Mouse (Mus musculus) myocyte (in vitro differentiated cells): ENCODE data around the gene Gm7029. TPM values are rescaled to one million over a fixed set of nuclear protein-coding genes. Genes with fewer than 3 reads are reported as not detected.

ENCODE experiments used
- H3K27me3 ChIP-seq: one replicate; pipeline ENCODE4 v1.6.1; 2011; ENCODE audit not compliant: control insufficient read depth, insufficient read depth, insufficient read length
- H3K36me3 ChIP-seq: one replicate; pipeline ENCODE4 v1.6.1; 2011; ENCODE audit not compliant: control insufficient read depth, insufficient read depth
- H3K4me2 ChIP-seq: one replicate; pipeline ENCODE4 v1.6.1; 2011; ENCODE audit warnings: low read depth, control low read depth
- H3K4me3 ChIP-seq: one replicate; pipeline ENCODE4 v1.5.1; 2011; ENCODE audit warnings: mild to moderate bottlenecking, control low read depth, moderate library complexity
- H3K79me2 ChIP-seq: one replicate; pipeline ENCODE4 v1.6.1; 2011; ENCODE audit not compliant: control insufficient read depth, insufficient read depth
- H3ac ChIP-seq: one replicate; pipeline ENCODE4 v1.6.1; 2011; ENCODE audit not compliant: control insufficient read depth, insufficient read length
- CEBPB ChIP-seq: IDR thresholded peaks from 2 replicates; pipeline ENCODE4 v1.6.1; 2011; ENCODE audit warnings: mild to moderate bottlenecking, moderate library complexity; ENCODE audit not compliant: poor library complexity, insufficient read depth, severe bottlenecking
- E2F4 ChIP-seq: IDR thresholded peaks from one replicate; pipeline ENCODE4 v1.6.1; 2011; ENCODE audit warnings: mild to moderate bottlenecking, control low read depth, moderate library complexity; ENCODE audit not compliant: insufficient read depth
- MAX ChIP-seq: IDR thresholded peaks from one replicate; pipeline ENCODE4 v1.6.1; 2011; ENCODE audit warnings: low read depth, mild to moderate bottlenecking, control low read depth
- MYOD1 ChIP-seq, 3 experiments: IDR thresholded peaks; one replicate each; pipeline ENCODE4 v1.6.1; 2011; ENCODE audit warnings: control low read depth in 2 of 3, low read depth in 2 of 3, mild to moderate bottlenecking in 2 of 3, moderate library complexity in 1 of 3; ENCODE audit not compliant: insufficient read length in 2 of 3, control insufficient read depth in 1 of 3
- MYOG ChIP-seq, 3 experiments: IDR thresholded peaks; one replicate each; pipeline ENCODE4 v1.6.1; 2011; ENCODE audit warnings: control low read depth in 2 of 3, low read depth in 2 of 3, mild to moderate bottlenecking in 2 of 3; ENCODE audit not compliant: insufficient read length in 2 of 3, control insufficient read depth in 1 of 3, insufficient read depth in 1 of 3
- POLR2A ChIP-seq: IDR thresholded peaks from one replicate; pipeline ENCODE4 v1.6.1; 2011; ENCODE audit warnings: low read depth, mild to moderate bottlenecking, control low read depth, moderate library complexity; ENCODE audit not compliant: insufficient read length
- POLR2AphosphoS2 ChIP-seq: IDR thresholded peaks from one replicate; pipeline ENCODE4 v1.6.1; 2011; ENCODE audit warnings: low read depth, control low read depth; ENCODE audit not compliant: insufficient read length
- REST ChIP-seq: IDR thresholded peaks from one replicate; pipeline ENCODE4 v1.6.1; 2011; ENCODE audit warnings: mild to moderate bottlenecking, control low read depth, moderate library complexity; ENCODE audit not compliant: insufficient read depth, insufficient read length
- SRF ChIP-seq: IDR thresholded peaks from one replicate; pipeline ENCODE4 v1.6.1; 2011; ENCODE audit warnings: low read depth; ENCODE audit not compliant: control insufficient read depth, insufficient read length
- TCF12 ChIP-seq: IDR thresholded peaks from one replicate; pipeline ENCODE4 v1.6.1; 2011; ENCODE audit warnings: mild to moderate bottlenecking, control low read depth; ENCODE audit not compliant: poor library complexity, insufficient read depth, severe bottlenecking
- TCF3 ChIP-seq: IDR thresholded peaks from one replicate; pipeline ENCODE4 v1.6.1; 2011; ENCODE audit warnings: low read depth, control low read depth; ENCODE audit not compliant: insufficient read length
- polyA plus RNA-seq: library from polyadenylated mRNA; unstranded; fragments of >200 nt; fragmentation: generic; extraction: Trizol; gene quantifications from one replicate; pipeline ENCODE4 v1.2.1, GENCODE M21; 2012; ENCODE audit warnings: missing spikeins

Gm7029 gene
- polyA plus RNA-seq, 1 experiment, result not detected

GRCm38 (mm10) chr17:33909077-33909868 is 35.6 kb downstream of the Gm7029 start, which contains the start of gene Daxx:
Daxx (plus strand) TSS chr17:33909414.
- Histone ChIP-seq H3K4me2 (peak within 1 kb of the TSS; percentile 98), H3K79me2 (peaks cover 13% of the 10 kb centered on the region)
- TF ChIP-seq POLR2A, result peak; percentile 58
- no peak for TF ChIP-seq MAX
- peak; percentile 34 for TF ChIP-seq POLR2AphosphoS2

GRCm38 (mm10) chr17:33909869-33910250 is 36.2 kb downstream of the Gm7029 start:
- H3K4me3 ChIP-seq, result peak overlapping the region; percentile 85
- H3K4me2 ChIP-seq, result peak overlapping the region; percentile 92
- peaks cover 13% of the 10 kb centered on the region for H3K79me2 ChIP-seq

More at GRCm38 (mm10) chr17:33909077-33909868, 35.6 kb downstream of the Gm7029 start, which contains the start of gene Daxx:
- peak within 1 kb of the TSS; percentile 85 for H3K4me3 ChIP-seq
- peaks cover 11% of the 10 kb centered on the region for H3K36me3 ChIP-seq
- peak within 1 kb of the TSS; percentile 44 for H3ac ChIP-seq
- no peaks in the 10 kb centered on the region for H3K27me3 ChIP-seq

GRCm38 (mm10) chr17:33910346-33911051 is 36.9 kb downstream of the Gm7029 start:
- Histone ChIP-seq H3K79me2 (peaks cover 13% of the 10 kb centered on the region), H3K36me3 (peaks cover 11% of the 10 kb centered on the region), H3K4me2 (peak overlapping the region; percentile 92), H3K27me3 (no peaks in the 10 kb centered on the region), H3ac (peak overlapping the region; percentile 44), H3K4me3 (peak overlapping the region; percentile 85)
- TF ChIP-seq TCF3 (no peak), SRF (no peak), TCF12 (no peak), CEBPB (no peak), MAX (no peak), MYOG (IDR thresholded peaks at IDR 0.05; ENCODE audit: control insufficient read depth in 1 of 3, insufficient read depth in 1 of 3, insufficient read length in 2 of 3, low read depth in 2 of 3) (no peak), POLR2AphosphoS2 (no peak)

More at GRCm38 (mm10) chr17:33909869-33910250, 36.2 kb downstream of the Gm7029 start:
- TF ChIP-seq TCF3, result no peak
- TF ChIP-seq POLR2AphosphoS2, result peak; percentile 46
- Histone ChIP-seq H3K27me3 (no peaks in the 10 kb centered on the region), H3ac (peak overlapping the region; percentile 44), H3K36me3 (peaks cover 11% of the 10 kb centered on the region)

GRCm38 (mm10) chr17:33911052-33911812 is 37.6 kb downstream of the Gm7029 start:
- TF ChIP-seq POLR2AphosphoS2 (no peak), TCF3 (no peak), REST (no peak)
- no peak overlapping the region for H3ac ChIP-seq
- no peak overlapping the region for H3K4me2 ChIP-seq
- H3K36me3 ChIP-seq, result peaks cover 11% of the 10 kb centered on the region
- H3K27me3 ChIP-seq, result no peaks in the 10 kb centered on the region
- peaks cover 13% of the 10 kb centered on the region for H3K79me2 ChIP-seq
- H3K4me3 ChIP-seq, result peak overlapping the region; percentile 85

- Histone ChIP-seq H3K4me3 (no peak overlapping the region), H3K36me3 (peaks cover 11% of the 10 kb centered on the region), H3K4me2 (no peak overlapping the region), H3K79me2 (peaks cover 15% of the 10 kb centered on the region), H3ac (no peak overlapping the region), H3K27me3 (no peaks in the 10 kb centered on the region)
- TF ChIP-seq MAX (no peak), E2F4 (no peak), MYOD1 (IDR thresholded peaks at IDR 0.05; ENCODE audit: control insufficient read depth in 1 of 3, insufficient read length in 2 of 3, low read depth in 2 of 3) (no peak)
Observed at GRCm38 (mm10) chr17:33911813-33912414, 38.3 kb downstream of the Gm7029 start.
